Mouse (Mus musculus): ENCODE measurements around the gene Nudt14. TPM values are rescaled to one million over a fixed set of nuclear protein-coding genes. Genes with fewer than 3 reads are reported as not detected.

Nudt14 gene
- polyA plus RNA-seq (2017; shearing (Covaris generic)) = 10 to 100 TPM; 33.2 to 42.5 TPM

DNA sequence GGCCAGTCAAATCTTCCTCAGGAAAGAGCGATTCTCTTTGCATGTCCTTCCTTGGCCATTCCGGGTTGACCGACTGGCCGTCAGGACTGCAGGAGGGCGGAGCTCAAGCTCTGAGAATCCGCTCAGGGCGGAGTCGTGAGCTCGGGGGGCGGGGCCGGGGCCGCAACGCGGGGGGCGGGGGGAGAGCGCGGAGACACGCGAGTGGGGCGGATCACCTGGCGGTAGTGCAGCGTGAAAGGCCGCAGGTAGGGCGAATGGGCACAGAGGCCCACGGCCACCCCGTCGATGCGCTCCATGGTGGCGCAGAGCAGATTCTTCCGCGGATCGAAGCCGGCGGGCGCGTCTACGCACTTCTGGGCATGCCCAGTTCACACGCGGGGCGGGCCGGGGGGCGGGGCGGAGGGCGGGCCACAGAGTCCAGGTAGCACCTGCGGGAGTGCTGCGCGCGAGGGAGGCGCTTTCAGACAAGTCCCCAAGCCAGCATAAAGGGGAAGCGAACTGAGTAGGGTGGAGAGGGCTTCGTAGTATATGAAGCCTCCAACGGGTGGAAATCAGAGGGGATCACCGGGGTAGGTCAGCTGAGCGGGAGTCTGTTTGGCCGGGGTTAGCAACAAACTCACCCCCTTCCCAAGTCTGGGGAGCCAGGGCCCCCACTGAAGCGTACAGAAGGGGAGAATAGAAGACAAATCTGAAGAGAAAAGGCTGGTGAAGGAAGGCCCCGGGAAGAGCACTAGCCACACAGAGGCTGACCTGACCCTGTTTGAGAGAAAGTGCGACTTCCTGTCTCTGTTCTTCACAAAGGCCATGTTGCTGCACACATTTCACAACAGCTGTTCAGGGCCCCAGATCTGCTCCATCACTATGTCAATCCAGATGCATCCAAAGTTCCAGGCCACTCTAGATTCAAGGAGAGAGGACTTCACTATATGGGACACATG is at the start of gene Nudt14:
Nudt14 (minus strand) TSS at position 349 of the 938 bp plus-strand sequence.

DNA sequence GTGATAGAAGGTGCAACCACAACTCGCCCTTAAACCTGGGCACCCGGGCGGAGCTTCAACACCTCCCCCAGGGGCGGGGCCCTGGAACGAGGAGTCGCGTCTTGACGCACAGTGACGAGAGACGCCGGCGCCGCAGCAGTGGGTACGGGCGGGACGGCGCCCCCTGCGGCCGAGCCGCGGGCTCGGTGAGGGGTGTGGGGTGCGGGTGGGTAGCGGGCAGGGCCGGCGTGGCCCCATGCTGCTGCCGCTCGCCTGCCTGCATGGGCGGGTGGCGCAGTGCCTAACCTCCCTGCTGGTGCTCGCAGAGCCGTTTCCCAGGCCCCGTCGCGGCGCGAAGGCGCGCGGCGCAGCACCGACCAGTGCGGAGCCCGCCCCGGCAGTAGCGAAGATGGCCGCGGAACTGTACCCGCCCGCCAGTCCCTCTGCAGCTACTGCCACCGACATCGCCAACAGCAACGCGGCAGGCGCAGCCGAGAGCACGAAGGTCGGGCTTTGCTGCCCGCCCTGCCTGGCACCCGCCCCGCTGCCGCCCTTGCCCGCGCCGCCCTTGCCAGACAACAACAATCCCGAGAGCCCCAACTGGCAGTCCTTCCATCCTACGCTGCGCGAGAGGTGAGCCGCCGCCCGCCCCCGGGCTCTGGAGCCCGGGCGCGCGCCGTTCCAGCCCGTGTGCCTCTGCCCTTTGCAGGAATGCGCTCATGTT is 34.6 kb upstream of the Nudt14 start, which contains the start of gene Btbd6:
Btbd6 (plus strand) TSS at position 112 of the 703 bp plus-strand sequence.

DNA sequence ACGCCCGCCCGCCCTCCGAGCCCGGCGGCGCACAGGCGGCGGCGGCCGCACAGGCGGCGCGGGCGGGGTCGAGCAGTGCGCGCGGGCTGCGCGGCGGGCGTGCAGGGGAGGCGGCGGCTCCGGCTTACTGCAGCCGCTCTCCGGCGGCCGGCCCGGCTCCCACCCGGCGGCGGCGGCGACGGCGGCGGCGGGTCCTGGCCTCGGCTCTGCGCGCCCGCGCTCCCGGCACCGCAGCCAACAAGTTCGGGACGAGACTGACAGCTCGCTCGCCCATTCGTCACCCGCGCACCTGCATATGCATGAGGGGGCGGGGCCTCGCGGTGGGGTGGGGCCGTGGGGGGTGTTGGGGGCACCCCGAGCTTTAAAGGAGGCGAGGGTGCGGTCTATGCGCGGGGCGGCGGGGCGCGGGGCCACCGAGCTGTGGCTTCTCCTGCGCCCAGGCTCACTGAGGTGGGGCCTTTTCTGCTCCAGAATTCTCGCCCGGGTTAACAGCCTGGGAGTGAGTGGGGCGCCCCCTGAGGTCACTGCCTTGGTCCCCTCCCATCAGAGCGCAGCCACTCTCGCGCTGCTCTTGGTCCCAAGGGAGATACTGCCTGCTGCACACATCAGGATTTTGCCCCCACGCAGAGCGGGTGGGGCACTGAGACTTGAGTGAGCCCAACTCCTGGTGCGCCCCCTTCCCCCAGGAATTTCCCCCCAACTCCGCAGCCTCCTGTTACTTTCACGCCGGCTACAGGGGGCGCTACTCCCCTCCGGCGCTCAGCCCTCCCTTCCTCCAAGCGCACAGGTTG is 12.2 kb downstream of the Nudt14 start, which contains the start of gene Jag2:
Jag2 (minus strand) TSS at position 215 of the 791 bp plus-strand sequence.

Other genes with a start within 250 kb of the Nudt14 start
- 10 to 100 TPM in 1 of 2 experiments, 1 to 10 TPM in 1; 9.6 to 20.3 TPM for gene Cep170b, start 221.7 kb downstream of the Nudt14 start, polyA plus RNA-seq (2017; shearing (Covaris generic))
- gene Pld4, start 181.5 kb downstream of the Nudt14 start, polyA plus RNA-seq (2017; shearing (Covaris generic)) = 10 to 100 TPM in 1 of 2 experiments, 1 to 10 TPM in 1; 1.3 to 18.1 TPM
- not detected for gene Ahnak2, start 139.5 kb downstream of the Nudt14 start, polyA plus RNA-seq (2017; shearing (Covaris generic))
- under 1 TPM in 1 of 2 experiments, not detected in 1; 0.82 TPM for gene Clba1, start 133.2 kb downstream of the Nudt14 start, polyA plus RNA-seq (2017; shearing (Covaris generic))
- gene Cdca4, start 112.7 kb downstream of the Nudt14 start, polyA plus RNA-seq (2017; shearing (Covaris generic)) = 10 to 100 TPM; 69.2 to 88.8 TPM
- 10 to 100 TPM; 32.3 to 44.6 TPM for gene Gpr132, start 73.9 kb downstream of the Nudt14 start, polyA plus RNA-seq (2017; shearing (Covaris generic))
- gene Jag2, start 12.3 kb downstream of the Nudt14 start, polyA plus RNA-seq (2017; shearing (Covaris generic)) = 1 to 10 TPM; 2.0 to 2.2 TPM
- gene Btbd6, start 34.4 kb upstream of the Nudt14 start, polyA plus RNA-seq (2017; shearing (Covaris generic)) = 10 to 100 TPM; 48.9 to 59.9 TPM
- gene Brf1, start 58.6 kb upstream of the Nudt14 start, polyA plus RNA-seq (2017; shearing (Covaris generic)) = 100 to 1,000 TPM; 160 to 184 TPM
- gene Pacs2, start 72.4 kb upstream of the Nudt14 start, polyA plus RNA-seq (2017; shearing (Covaris generic)) = 10 to 100 TPM; 24.7 to 40.2 TPM
- gene Tex22, start 132.4 kb upstream of the Nudt14 start, polyA plus RNA-seq (2017; shearing (Covaris generic)) = 1 to 10 TPM in 1 of 2 experiments, under 1 TPM in 1; 0.33 to 1.5 TPM
- gene Mta1, start 156.2 kb upstream of the Nudt14 start, polyA plus RNA-seq (2017; shearing (Covaris generic)) = 10 to 100 TPM; 32.3 to 32.7 TPM
- gene Crip2, start 198.1 kb upstream of the Nudt14 start, polyA plus RNA-seq (2017; shearing (Covaris generic)) = 1 to 10 TPM; 7.2 to 8.2 TPM
- gene Crip1, start 204.2 kb upstream of the Nudt14 start, polyA plus RNA-seq (2017; shearing (Covaris generic)) = 1,000 to 10,000 TPM in 1 of 2 experiments, 100 to 1,000 TPM in 1; 866 to 1,646 TPM
- 10 to 100 TPM in 1 of 2 experiments, 1 to 10 TPM in 1; 5.6 to 16.2 TPM for gene Tedc1, start 214.3 kb upstream of the Nudt14 start, polyA plus RNA-seq (2017; shearing (Covaris generic))
- under 1 TPM in 1 of 2 experiments, not detected in 1; 0.33 TPM for gene Tmem121, start 243.8 kb upstream of the Nudt14 start, polyA plus RNA-seq (2017; shearing (Covaris generic))